Mouse (Mus musculus) spleen, adult 2 months (tissue): Measurements from ENCODE around the gene Acsbg1.

ENCODE experiments used
- CTCF ChIP-seq: fragments of 200-500 bp; IDR thresholded peaks from 2 replicates; pipeline ENCODE4 v1.5.1; 2011; ENCODE audit warnings: mild to moderate bottlenecking, inconsistent platforms; ENCODE audit not compliant: insufficient read depth, insufficient read length, insufficient replicate concordance; ENCODE audit errors: extremely low read depth
- POLR2A ChIP-seq: fragments of 200-500 bp; IDR thresholded peaks from 2 replicates; pipeline ENCODE4 v1.6.1; 2011; ENCODE audit warnings: low read depth, low read length, inconsistent platforms

DNA sequence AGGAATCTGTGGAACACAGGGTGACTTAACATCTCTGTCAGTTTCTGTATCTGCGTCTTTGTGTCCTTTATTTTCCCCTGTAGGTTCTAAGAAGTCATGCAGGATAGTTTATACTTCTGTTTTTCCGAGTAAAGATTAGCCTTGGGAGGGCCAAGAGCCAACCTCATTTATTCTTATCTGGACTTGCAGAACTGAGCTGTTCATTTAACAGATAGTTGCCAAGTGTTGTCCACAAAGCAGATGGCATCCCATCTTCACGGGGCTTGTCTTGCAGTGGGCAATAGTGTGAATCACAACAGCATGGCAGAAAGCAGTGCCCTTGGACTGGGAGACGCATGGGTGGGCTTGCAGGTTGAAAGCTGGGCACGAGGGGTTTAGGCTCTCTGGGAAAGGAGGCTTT is 42.7 kb upstream of the Acsbg1 start:
- TF ChIP-seq CTCF (no peak), POLR2A (no peak)
